Mouse (Mus musculus) bone marrow macrophage, adult 2 months (primary cell): ENCODE data around the gene Abhd16b.

Source experiments
- CTCF ChIP-seq: IDR thresholded peaks from 2 replicates; pipeline ENCODE4 v1.5.1; 2012; ENCODE audit warnings: low read depth, mild to moderate bottlenecking, low read length, moderate library complexity
- POLR2A ChIP-seq: IDR thresholded peaks from 2 replicates; pipeline ENCODE4 v1.6.1; 2012; ENCODE audit warnings: mild to moderate bottlenecking, low read depth, low read length, borderline replicate concordance

DNA sequence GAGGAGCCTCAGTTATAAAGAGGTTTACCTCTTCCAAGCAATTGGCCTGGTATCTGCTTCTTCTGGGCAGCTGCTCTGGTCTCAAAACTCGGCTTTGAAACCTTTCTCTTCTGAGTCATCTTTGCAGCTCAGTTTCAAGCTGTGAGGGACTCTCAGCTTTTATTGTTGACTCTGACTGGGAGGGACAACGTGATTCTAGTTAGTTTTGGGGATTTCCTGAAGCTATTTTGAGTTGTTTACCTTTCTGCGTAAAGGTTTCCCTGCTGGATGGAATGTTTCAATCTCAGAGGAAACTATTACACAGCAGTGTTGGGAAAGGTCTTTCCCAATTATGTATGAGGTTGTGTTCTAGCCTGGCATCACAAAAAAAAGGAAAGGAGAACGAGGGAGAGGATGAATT is 5.6 kb downstream of the Abhd16b start:
- no peak for TF ChIP-seq CTCF
- TF ChIP-seq POLR2A, result no peak
